Mouse (Mus musculus) cortical plate, adult 2 months (tissue): Measurements from ENCODE around the gene Supt5.
"Not testable (repeated sequence)": the region's sequence is repeated elsewhere in the genome, so short reads cannot be mapped to it uniquely, and the experiment has no call there.

ENCODE experiments used
- CTCF ChIP-seq: fragments of 200-500 bp; IDR thresholded peaks from 2 replicates; pipeline ENCODE4 v1.5.1; 2011; ENCODE audit warnings: mild to moderate bottlenecking, control low read depth, low read length; ENCODE audit not compliant: insufficient read depth; ENCODE audit errors: extremely low read depth
- POLR2A ChIP-seq: fragments of 200-500 bp; IDR thresholded peaks from 2 replicates; pipeline ENCODE4 v1.6.1; 2011; ENCODE audit warnings: mild to moderate bottlenecking, low read length, control low read depth; ENCODE audit not compliant: insufficient read depth; ENCODE audit errors: extremely low read depth

DNA sequence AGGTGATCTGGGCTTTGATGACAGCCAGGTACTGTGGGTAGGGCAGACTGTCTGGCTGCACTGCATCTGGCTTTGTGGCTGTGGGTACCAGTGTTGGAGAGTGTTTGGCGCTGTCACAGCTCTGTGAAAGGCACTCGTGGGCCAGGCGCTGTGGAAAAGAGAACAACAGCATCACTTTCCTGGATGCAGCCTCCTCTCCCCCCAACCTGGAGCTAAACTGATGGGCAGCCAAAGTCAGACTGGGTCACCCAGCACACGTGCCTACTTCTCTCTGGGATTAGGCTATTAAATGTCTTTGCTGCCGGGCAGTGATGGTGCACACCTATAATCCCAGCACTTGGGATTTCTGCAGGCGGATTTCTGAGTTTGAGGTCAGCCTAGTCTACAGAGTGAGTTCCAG, 48.3 kb upstream of the Supt5 start:
- not testable (repeated sequence) for TF ChIP-seq CTCF, POLR2A
